In genomic region chr12:84172862-84173261, GRCm38 (mm10) we compare ENCODE assay signal across 12 mouse cellular contexts. TPM values are rescaled to one million over a fixed set of nuclear protein-coding genes. Genes with fewer than 3 reads are reported as not detected.
DNase-seq lines count a peak whose midpoint lies in the region; TF ChIP-seq lines count a peak whose summit lies in the region.
"Had no signal": no experiment of that assay in that cellular context is flagged by ENCODE, and none has a peak within 500 bp of the region (broad histone marks: within the 10 kb centered on the region; RNA-seq: fewer than 3 reads in every experiment).

No protein-coding gene starts in this region.

- H3K36me3 ChIP-seq in macrophage (ENCODE audit: inconsistent target), result peaks cover 25% of the 10 kb centered on the region

- H3K79me2 ChIP-seq in macrophage (ENCODE audit: inconsistent target), result peaks cover 82% of the 10 kb centered on the region

- WGBS in macrophage (ENCODE audit: missing documents), result 96% methylated on average over 12 of the region's 17 CpGs

- no peak overlapping the region for H3K4me3 ChIP-seq in macrophage (ENCODE audit: inconsistent target)
- H3K4me3 ChIP-seq: heart, embryonic 13.5 days; hindbrain, embryonic 12.5 days had no signal

- H3K27ac ChIP-seq in macrophage, result peak overlapping the region; percentile 93
- H3K27ac ChIP-seq: heart, embryonic 13.5 days; hindbrain, embryonic 12.5 days had no signal

- intact Hi-C loops in gastrocnemius, postnatal 36 days (cut with DNase I), result no loop called here

- TF ChIP-seq POLR2A in brain, embryonic 14.5 days (IDR thresholded peaks at IDR 0.05; ENCODE audit: borderline replicate concordance, extremely low read depth, insufficient read depth, insufficient read length, poor library complexity, severe bottlenecking), result no peak

- peak; percentile 14 for DNase-seq in gastrocnemius, postnatal 10 days
- no peak for DNase-seq in gastrocnemius, postnatal 36 days
- peak; percentile 42 for DNase-seq in right cerebral cortex, adult 18-20 months
- no peak for DNase-seq in right cerebral cortex, postnatal 36 days (ENCODE audit: low spot score in 2 of 2)
- peak; percentile 41 for DNase-seq in brain, embryonic 14.5 days (ENCODE audit: low read depth)
- no peak for DNase-seq in neural tube, embryonic 10.5 days (ENCODE audit: extremely low spot score, low spot score)
- DNase-seq: kidney, postnatal 4 days; lung, adult 2 months; right cerebral cortex, postnatal 25 days had no signal

- no peak for TF ChIP-seq CTCF in brain, embryonic 14.5 days (IDR thresholded peaks at IDR 0.05; ENCODE audit: borderline replicate concordance, extremely low read depth, insufficient read depth, insufficient read length)

RNA-seq across cellular contexts. Expression of gene Pnma1, which starts 24.6 kb away (rescaled TPM):
- under 1 TPM; 0.23 to 0.54 TPM for total RNA-seq in gastrocnemius, postnatal 10 days (2021)
- under 1 TPM; 0.15 to 0.18 TPM for total RNA-seq in gastrocnemius, postnatal 36 days (2021)
- polyA plus RNA-seq in brain, embryonic 14.5 days (2012; rRNA removed), result 3.2 TPM in 2 replicates
- total RNA-seq in macrophage (2018; cell fraction: chromatin; rRNA removed), result 10 to 100 TPM in 4 of 26 experiments, 1 to 10 TPM in 22; 1.5 to 28.6 (median 5.5) TPM
- total RNA-seq in macrophage (2018; cell fraction: cytosol; rRNA removed), result under 1 TPM; 0.06 to 0.74 (median 0.29) TPM
- total RNA-seq in macrophage (2018; cell fraction: nucleus; rRNA removed), result 10 to 100 TPM in 5 of 26 experiments, 1 to 10 TPM in 20, under 1 TPM in 1; 0.96 to 33.0 (median 4.4) TPM
- polyA plus RNA-seq in macrophage (2018), result 0.13 to 0.29 TPM (median 0.20 TPM) in 3 replicates

RNA-seq across cellular contexts. Expression of gene Elmsan1, which starts 45.8 kb away (rescaled TPM):
- 10 to 100 TPM; 15.6 to 18.5 TPM for total RNA-seq in gastrocnemius, postnatal 10 days (2021)
- total RNA-seq in gastrocnemius, postnatal 36 days (2021), result 10 to 100 TPM in 1 of 2 experiments, 1 to 10 TPM in 1; 6.5 to 10.4 TPM
- polyA plus RNA-seq in brain, embryonic 14.5 days (2012; rRNA removed), result 6.8 and 7.9 TPM in 2 replicates
- total RNA-seq in macrophage (2018; cell fraction: chromatin; rRNA removed), result 100 to 1,000 TPM in 11 of 26 experiments, 10 to 100 TPM in 15; 35.5 to 286 (median 91.6) TPM
- 10 to 100 TPM; 12.1 to 56.7 (median 24.1) TPM for total RNA-seq in macrophage (2018; cell fraction: cytosol; rRNA removed)
- total RNA-seq in macrophage (2018; cell fraction: nucleus; rRNA removed), result 100 to 1,000 TPM in 4 of 26 experiments, 10 to 100 TPM in 22; 27.9 to 188 (median 59.0) TPM
- polyA plus RNA-seq in macrophage (2018), result 11.0 to 13.7 TPM (median 13.5 TPM) in 3 replicates

RNA-seq across cellular contexts. Expression of gene Dnal1, which starts 58.7 kb away (rescaled TPM):
- 10 to 100 TPM in 1 of 2 experiments, 1 to 10 TPM in 1; 7.7 to 10.2 TPM for total RNA-seq in gastrocnemius, postnatal 10 days (2021)
- total RNA-seq in gastrocnemius, postnatal 36 days (2021), result 1 to 10 TPM; 5.9 to 8.1 TPM
- 15.6 and 20.2 TPM in 2 replicates for polyA plus RNA-seq in brain, embryonic 14.5 days (2012; rRNA removed)
- 10 to 100 TPM in 13 of 26 experiments, 1 to 10 TPM in 12, under 1 TPM in 1; 0.86 to 18.3 (median 9.3) TPM for total RNA-seq in macrophage (2018; cell fraction: chromatin; rRNA removed)
- 1 to 10 TPM in 24 of 26 experiments, under 1 TPM in 2; 0.62 to 1.9 (median 1.4) TPM for total RNA-seq in macrophage (2018; cell fraction: cytosol; rRNA removed)
- 10 to 100 TPM in 2 of 26 experiments, 1 to 10 TPM in 23, under 1 TPM in 1; 0.88 to 18.4 (median 4.5) TPM for total RNA-seq in macrophage (2018; cell fraction: nucleus; rRNA removed)
- 1.2 to 2.2 TPM (median 1.7 TPM) in 3 replicates for polyA plus RNA-seq in macrophage (2018)

Comparison
In these comparisons a context has a peak if more than half of its experiments do, and no peak if none do; other contexts are left out.
1. DNase-seq: peak in gastrocnemius, postnatal 10 days (single experiment), right cerebral cortex, adult 18-20 months (single experiment) and brain, embryonic 14.5 days (single experiment); none in gastrocnemius, postnatal 36 days (0 of 2), right cerebral cortex, postnatal 36 days (0 of 2) and neural tube, embryonic 10.5 days (single experiment).